Mouse (Mus musculus) kidney, adult 2 months (tissue): ENCODE measurements around the gene Gm17606. TPM values are rescaled to one million over a fixed set of nuclear protein-coding genes. Genes with fewer than 3 reads are reported as not detected.

Source experiments
- DNase-seq: peaks from one replicate; pipeline ENCODE4 v3.0.0; 2021
- H3K27ac ChIP-seq: fragments of 200-500 bp; 2 replicates; pipeline ENCODE4 v1.5.1; 2012; ENCODE audit warnings: low read depth, low read length, control low read depth, inconsistent platforms; ENCODE audit not compliant: insufficient read depth
- H3K27me3 ChIP-seq: fragments of 200-500 bp; replicated peaks from 2 replicates; pipeline ENCODE4 v1.6.1; 2012; ENCODE audit warnings: mild to moderate bottlenecking, moderate library complexity, low read length, inconsistent platforms; ENCODE audit not compliant: control insufficient read depth, insufficient read depth
- H3K36me3 ChIP-seq: fragments of 200-500 bp; 2 replicates; pipeline ENCODE4 v1.6.1; 2012; ENCODE audit warnings: mild to moderate bottlenecking, moderate library complexity, low read length, inconsistent platforms; ENCODE audit not compliant: control insufficient read depth, insufficient read depth
- H3K4me1 ChIP-seq: fragments of 200-500 bp; 2 replicates; pipeline ENCODE4 v1.6.1; 2011; ENCODE audit warnings: low read length; ENCODE audit not compliant: control insufficient read depth, insufficient read depth
- H3K4me3 ChIP-seq: fragments of 200-500 bp; 2 replicates; pipeline ENCODE4 v1.5.1; 2011; ENCODE audit warnings: mild to moderate bottlenecking, low read depth, low read length, control low read depth; ENCODE audit not compliant: insufficient read depth
- CTCF ChIP-seq: fragments of 200-500 bp; conservative IDR thresholded peaks from 2 replicates; pipeline ENCODE4 v1.5.1; 2011; ENCODE audit warnings: low read depth, mild to moderate bottlenecking, control low read depth, low read length, moderate library complexity, mixed read lengths; ENCODE audit not compliant: insufficient read depth, insufficient read length
- POLR2A ChIP-seq: fragments of 200-500 bp; IDR thresholded peaks from one replicate; pipeline ENCODE4 v1.6.1; 2011; ENCODE audit warnings: low read depth, low read length, control low read depth
- WGBS: fragments of 180-500 bp; shearing (Covaris S2); methylation state at CpG from one replicate; pipeline ENCODE4 v1.1.7; 2018; 5-methylcytosine and 5-hydroxymethylcytosine counted together
- polyA plus RNA-seq: library from polyadenylated mRNA; depleted of rRNA; stranded (reverse); fragments of >200 nt; gene quantifications from 2 replicates; pipeline ENCODE4 v1.2.3, GENCODE M21; 2012

The Gm17606 gene
- polyA plus RNA-seq, 1 experiment, result not detected

- Histone ChIP-seq H3K4me3 (no peak overlapping the region), H3K27me3 (no peaks in the 10 kb centered on the region), H3K4me1 (no peaks in the 10 kb centered on the region), H3K27ac (no peak overlapping the region), H3K36me3 (no peaks in the 10 kb centered on the region)
- DNase-seq, result no peak
- TF ChIP-seq POLR2A (no peak), CTCF (no peak)
- WGBS, result 82% methylated on average over 10 of the region's 10 CpGs
Observed at GRCm38 (mm10) chr14:54624976-54625375, 15.8 kb upstream of the Gm17606 start.

- H3K4me1 ChIP-seq, result no peaks in the 10 kb centered on the region
- TF ChIP-seq POLR2A (no peak), CTCF (no peak)
- 79% methylated on average over 5 of the region's 5 CpGs for WGBS
Observed at GRCm38 (mm10) chr14:54628103-54628502, 12.6 kb upstream of the Gm17606 start.

GRCm38 (mm10) chr14:54629797-54630196 lies 11.0 kb upstream of the Gm17606 start:
- TF ChIP-seq CTCF (no peak), POLR2A (no peak)

More at GRCm38 (mm10) chr14:54628103-54628502, 12.6 kb upstream of the Gm17606 start:
- Histone ChIP-seq H3K27ac (no peak overlapping the region), H3K27me3 (no peaks in the 10 kb centered on the region), H3K36me3 (no peaks in the 10 kb centered on the region), H3K4me3 (no peak overlapping the region)
- no peak for DNase-seq

GRCm38 (mm10) chr14:54630583-54631239 lies 10.0 kb upstream of the Gm17606 start:
- Histone ChIP-seq H3K36me3 (no peaks in the 10 kb centered on the region), H3K27me3 (no peaks in the 10 kb centered on the region), H3K4me3 (no peak overlapping the region), H3K4me1 (no peaks in the 10 kb centered on the region), H3K27ac (no peak overlapping the region)
- WGBS, result 82% methylated on average over 11 of the region's 11 CpGs
- DNase-seq, result no peak
- TF ChIP-seq CTCF (no peak), POLR2A (no peak)

More at GRCm38 (mm10) chr14:54629797-54630196, 11.0 kb upstream of the Gm17606 start:
- WGBS, result 94% methylated on average over 2 of the region's 2 CpGs
- H3K4me1 ChIP-seq, result no peaks in the 10 kb centered on the region
- no peak overlapping the region for H3K27ac ChIP-seq
- no peak overlapping the region for H3K4me3 ChIP-seq
- no peaks in the 10 kb centered on the region for H3K36me3 ChIP-seq
- H3K27me3 ChIP-seq, result no peaks in the 10 kb centered on the region
- no peak for DNase-seq

- no peak overlapping the region for H3K27ac ChIP-seq
- no peaks in the 10 kb centered on the region for H3K36me3 ChIP-seq
- no peak for TF ChIP-seq CTCF
- no peak for TF ChIP-seq POLR2A
- DNase-seq, result no peak
- no peaks in the 10 kb centered on the region for H3K27me3 ChIP-seq
- H3K4me3 ChIP-seq, result no peak overlapping the region
- WGBS, result 91% methylated on average over 4 of the region's 4 CpGs
- H3K4me1 ChIP-seq, result no peaks in the 10 kb centered on the region
Observed at GRCm38 (mm10) chr14:54631240-54631599, 9.5 kb upstream of the Gm17606 start.

- H3K27me3 ChIP-seq, result no peaks in the 10 kb centered on the region
- no peak overlapping the region for H3K27ac ChIP-seq
- 96% methylated on average over 37 of the region's 37 CpGs for WGBS
- H3K4me3 ChIP-seq, result no peak overlapping the region
- H3K36me3 ChIP-seq, result no peaks in the 10 kb centered on the region
- H3K4me1 ChIP-seq, result no peaks in the 10 kb centered on the region
- no peak for DNase-seq
- TF ChIP-seq CTCF (no peak), POLR2A (no peak)
Observed at GRCm38 (mm10) chr14:54632252-54632651, 8.5 kb upstream of the Gm17606 start.

- H3K27me3 ChIP-seq, result no peaks in the 10 kb centered on the region
- no peaks in the 10 kb centered on the region for H3K36me3 ChIP-seq
- no peak overlapping the region for H3K4me3 ChIP-seq
- H3K4me1 ChIP-seq, result no peaks in the 10 kb centered on the region
- TF ChIP-seq POLR2A (no peak), CTCF (no peak; the same call in 1 of the 2 replicates)
- H3K27ac ChIP-seq, result no peak overlapping the region
- DNase-seq, result no peak
- WGBS, result 61% methylated on average over 4 of the region's 4 CpGs
Observed at GRCm38 (mm10) chr14:54634182-54634581, 6.6 kb upstream of the Gm17606 start.
